Mouse (Mus musculus) activated CD4-positive, CD25-positive, alpha-beta regulatory T cell, adult 4 months (primary cell): ENCODE results near the gene Gm47959. TPM values are rescaled to one million over a fixed set of nuclear protein-coding genes. Genes with fewer than 3 reads are reported as not detected.
"Not testable (repeated sequence)": the region's sequence is repeated elsewhere in the genome, so short reads cannot be mapped to it uniquely, and the experiment has no call there.

Experiments
- ATAC-seq: one replicate; pipeline ENCODE4 v1.8.0; 2017
- polyA plus RNA-seq, 2 experiments: library from polyadenylated mRNA; unstranded; fragments of 100-300 nt; shearing (Covaris generic); gene quantifications; one replicate each; pipeline ENCODE4 v1.2.1; 2017

Gm47959 gene
- not detected for polyA plus RNA-seq

GRCm38 (mm10) chr1:83000306-83000705 lies at the start of gene Gm47959:
TSS of gene Gm47959 (plus strand) at chr1:83000548.
- ATAC-seq = not testable (repeated sequence)

- not testable (repeated sequence) for ATAC-seq
Measured at GRCm38 (mm10) chr1:82955913-82956312, 44.4 kb upstream of the Gm47959 start, which contains the start of gene Gm7544. TSS of gene Gm7544 (minus strand) at chr1:82956013.

GRCm38 (mm10) chr1:82959870-82960385 lies 40.4 kb upstream of the Gm47959 start, which contains the start of gene Gm47955:
TSS of gene Gm47955 (plus strand) at chr1:82960286.
- no peak for ATAC-seq

GRCm38 (mm10) chr1:82966413-82966812 lies 33.9 kb upstream of the Gm47959 start:
- ATAC-seq = no peak

GRCm38 (mm10) chr1:82972046-82972445 lies 28.3 kb upstream of the Gm47959 start:
- no peak for ATAC-seq

- no peak for ATAC-seq
Measured at GRCm38 (mm10) chr1:82973244-82973643, 27.1 kb upstream of the Gm47959 start.

GRCm38 (mm10) chr1:82973901-82974300 lies 26.4 kb upstream of the Gm47959 start:
- peak; percentile 79 for ATAC-seq

GRCm38 (mm10) chr1:82974342-82974741 lies 26.0 kb upstream of the Gm47959 start:
- ATAC-seq = peak; percentile 5

- peak; percentile 52 for ATAC-seq
Measured at GRCm38 (mm10) chr1:82975750-82976149, 24.6 kb upstream of the Gm47959 start.

- ATAC-seq = no peak
Measured at GRCm38 (mm10) chr1:82977840-82978239, 22.5 kb upstream of the Gm47959 start.

GRCm38 (mm10) chr1:82986738-82987137 lies 13.6 kb upstream of the Gm47959 start:
- ATAC-seq = no peak

- ATAC-seq = peak; percentile 66
Measured at GRCm38 (mm10) chr1:82987530-82988198, 12.7 kb upstream of the Gm47959 start.

- ATAC-seq = no peak
Measured at GRCm38 (mm10) chr1:82991062-82991461, 9.3 kb upstream of the Gm47959 start.

- ATAC-seq = no peak
Measured at GRCm38 (mm10) chr1:82991596-82991995, 8.8 kb upstream of the Gm47959 start.

- no peak for ATAC-seq
Measured at GRCm38 (mm10) chr1:82992093-82992492, 8.3 kb upstream of the Gm47959 start.

- ATAC-seq = no peak
Measured at GRCm38 (mm10) chr1:82993947-82994346, 6.4 kb upstream of the Gm47959 start.

GRCm38 (mm10) chr1:83006218-83007179 lies 6.2 kb downstream of the Gm47959 start:
- ATAC-seq = peak; percentile 93

GRCm38 (mm10) chr1:83007471-83007870 lies 7.1 kb downstream of the Gm47959 start:
- no peak for ATAC-seq

- ATAC-seq = no peak
Measured at GRCm38 (mm10) chr1:83014477-83014876, 14.1 kb downstream of the Gm47959 start.

GRCm38 (mm10) chr1:83015329-83015879 lies 15.1 kb downstream of the Gm47959 start:
- no peak for ATAC-seq

- no peak for ATAC-seq
Measured at GRCm38 (mm10) chr1:83016556-83016955, 16.2 kb downstream of the Gm47959 start.

GRCm38 (mm10) chr1:83031950-83032349 lies 31.6 kb downstream of the Gm47959 start:
- no peak for ATAC-seq

GRCm38 (mm10) chr1:83032508-83032907 lies 32.2 kb downstream of the Gm47959 start:
- no peak for ATAC-seq
